Mouse (Mus musculus): ENCODE results near the gene Alpi. TPM values are rescaled to one million over a fixed set of nuclear protein-coding genes. Genes with fewer than 3 reads are reported as not detected.

Alpi gene
- total RNA-seq (2014; fragmentation: Nextera tagmentation) (not detected in 2 replicates), total RNA-seq (2017) (not detected in 2 replicates)

DNA sequence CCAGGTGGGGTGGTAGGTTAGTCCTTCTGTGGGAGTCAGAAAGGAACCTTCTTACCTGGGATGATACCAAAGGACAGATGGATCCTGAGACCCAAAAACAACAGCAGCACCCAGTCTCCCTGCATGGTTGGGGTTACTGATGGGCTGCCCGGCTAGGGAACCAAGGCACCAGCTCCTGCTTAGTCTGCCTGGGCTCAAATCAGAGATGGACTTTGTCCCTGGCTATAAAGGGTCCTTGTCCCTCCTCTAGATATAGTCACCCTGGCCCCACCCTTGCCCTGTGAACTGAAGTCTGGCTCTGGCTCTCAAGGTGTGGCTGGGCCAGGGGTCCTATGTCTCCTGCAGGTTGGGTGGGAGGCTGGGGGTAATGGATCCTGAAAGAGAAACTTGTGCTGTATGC is at the start of gene Alpi:
Alpi (minus strand) TSS at position 196 of the 400 bp plus-strand sequence.
- ATAC-seq (replicated peaks; ENCODE audit: poor library complexity, severe bottlenecking) = no peak

DNA sequence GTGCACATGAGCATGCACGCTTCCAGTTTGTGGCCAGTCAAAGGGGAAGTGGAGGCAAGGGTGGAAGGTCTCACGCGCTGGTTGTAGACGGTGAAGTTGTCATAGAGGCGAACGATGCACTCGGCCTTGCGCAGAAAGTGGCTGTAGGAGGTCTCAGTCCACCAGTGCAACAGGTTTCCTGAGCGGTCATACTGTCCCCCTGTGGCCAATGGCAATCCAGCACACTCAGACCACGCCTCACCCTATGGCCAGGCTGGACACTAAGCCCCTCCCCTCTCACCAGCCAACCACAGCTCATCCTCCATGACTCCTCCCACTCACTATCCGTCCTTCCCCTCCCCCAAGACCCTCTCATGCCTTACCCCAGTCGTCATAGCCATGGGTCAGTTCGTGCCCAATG is 48.0 kb upstream of the Alpi start:
- ATAC-seq (replicated peaks; ENCODE audit: poor library complexity, severe bottlenecking) = peak; percentile 68

DNA sequence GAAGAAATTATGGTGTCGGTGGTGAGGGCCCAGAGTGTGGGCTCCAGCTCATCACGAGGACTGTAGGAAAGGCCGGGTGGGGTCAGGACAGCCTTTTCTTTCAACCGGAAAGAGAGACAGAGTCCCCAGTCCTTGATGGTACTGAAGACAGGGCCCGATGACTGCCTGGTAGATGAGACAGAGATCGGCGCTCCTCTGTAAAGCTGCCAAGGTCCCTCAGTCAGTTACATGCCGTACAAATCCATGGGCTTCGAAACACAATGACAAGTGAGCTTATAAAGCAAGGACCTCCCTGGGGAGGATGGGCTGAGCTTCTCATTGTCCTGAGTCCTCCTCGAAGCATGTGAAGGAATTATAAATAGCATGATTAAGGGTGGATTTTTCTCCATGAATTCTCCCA is 41.7 kb upstream of the Alpi start:
- no peak for ATAC-seq (replicated peaks; ENCODE audit: poor library complexity, severe bottlenecking)

DNA sequence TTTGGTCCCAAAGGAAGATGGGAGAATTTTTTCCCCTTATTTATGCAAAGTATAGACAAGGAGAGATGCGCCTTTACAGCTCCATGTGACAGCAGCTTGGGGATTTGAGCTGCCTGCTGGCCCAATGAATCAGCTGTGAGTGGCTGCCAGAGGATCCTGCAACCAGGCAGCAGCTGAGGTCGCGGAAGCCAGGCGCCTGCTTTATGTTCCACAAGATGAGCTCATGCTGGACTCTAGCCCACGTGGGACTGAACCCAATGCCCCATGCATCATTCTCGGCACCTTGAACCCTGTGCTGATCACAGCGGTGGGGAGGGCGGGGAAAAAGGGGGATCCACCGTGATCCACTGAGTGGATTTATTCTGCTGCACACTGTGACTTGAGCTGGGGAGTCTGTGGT is 41.0 kb upstream of the Alpi start:
- no peak for ATAC-seq (replicated peaks; ENCODE audit: poor library complexity, severe bottlenecking)

DNA sequence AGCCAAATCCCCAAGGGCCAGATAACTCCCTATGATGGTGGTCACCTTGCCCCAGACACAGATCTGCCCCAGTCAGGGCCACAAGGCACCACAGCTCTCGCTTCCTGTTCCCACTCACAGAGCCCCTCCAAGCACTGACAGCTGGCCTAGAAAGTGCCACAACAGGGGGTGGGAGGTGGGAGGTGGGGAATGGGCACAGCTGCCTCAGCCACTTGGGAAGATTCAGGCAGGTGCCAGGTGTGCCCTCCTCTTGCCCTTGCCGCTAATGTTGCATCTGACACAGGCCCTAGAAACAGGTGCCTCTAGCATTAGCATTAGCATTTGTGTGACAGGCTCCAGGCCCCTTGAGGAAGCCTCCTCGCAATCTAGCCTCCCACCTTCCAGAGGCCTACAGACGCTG is 40.1 kb upstream of the Alpi start:
- ATAC-seq (replicated peaks; ENCODE audit: poor library complexity, severe bottlenecking) = no peak

DNA sequence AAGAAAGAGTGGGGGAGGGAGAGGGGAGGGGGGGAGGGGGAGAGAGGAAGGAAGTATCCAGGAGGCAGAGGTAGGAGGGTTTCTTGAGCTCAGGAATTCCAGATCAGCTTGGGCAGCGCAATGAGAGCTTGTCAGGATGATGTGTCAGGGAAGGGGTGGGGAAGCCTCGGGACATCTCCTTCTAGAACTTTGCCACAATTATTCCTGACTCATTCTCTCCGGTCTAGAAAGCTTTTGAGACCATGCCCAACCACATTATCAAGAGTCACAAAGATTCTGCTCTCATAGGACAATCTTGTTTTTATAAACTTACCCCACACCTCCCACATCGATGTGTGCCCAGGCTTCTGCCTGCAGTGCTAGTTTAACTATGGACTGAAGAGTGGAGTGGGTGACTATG is 30.4 kb upstream of the Alpi start:
- no peak for ATAC-seq (replicated peaks; ENCODE audit: poor library complexity, severe bottlenecking)

DNA sequence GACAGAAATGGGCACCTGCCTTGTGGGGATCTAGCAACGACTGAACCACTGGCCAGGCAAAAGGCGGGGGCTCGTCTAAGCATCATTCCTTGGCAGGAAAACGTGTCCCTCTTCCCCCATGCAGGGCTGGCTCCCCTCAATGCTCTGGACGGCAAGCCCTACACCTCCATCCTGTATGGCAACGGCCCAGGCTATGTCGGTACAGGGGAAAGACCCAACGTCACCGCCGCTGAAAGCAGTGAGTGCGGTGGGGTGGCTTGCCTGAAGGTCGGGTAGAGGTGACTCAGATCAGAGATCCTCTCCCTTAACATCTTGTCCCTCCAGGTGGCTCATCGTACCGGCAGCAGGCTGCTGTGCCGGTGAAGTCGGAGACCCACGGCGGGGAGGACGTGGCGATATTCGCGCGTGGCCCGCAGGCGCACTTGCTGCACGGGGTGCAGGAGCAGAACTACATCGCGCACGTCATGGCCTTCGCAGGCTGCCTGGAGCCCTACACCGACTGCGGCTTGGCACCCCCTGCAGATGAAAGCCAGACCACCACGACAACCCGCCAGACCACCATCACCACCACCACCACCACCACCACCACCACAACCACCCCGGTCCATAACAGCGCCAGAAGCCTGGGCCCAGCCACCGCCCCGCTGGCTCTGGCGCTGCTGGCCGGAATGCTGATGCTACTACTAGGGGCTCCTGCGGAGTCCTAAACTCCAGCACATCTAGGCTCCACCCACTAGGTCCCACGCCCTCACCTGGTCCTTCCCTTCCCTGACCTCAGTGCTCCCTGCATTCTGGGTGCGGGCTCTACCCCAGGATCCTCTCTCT is 26.0 kb upstream of the Alpi start:
- ATAC-seq (replicated peaks; ENCODE audit: poor library complexity, severe bottlenecking) = peak; percentile 22; the same call in 1 of the 2 replicates

DNA sequence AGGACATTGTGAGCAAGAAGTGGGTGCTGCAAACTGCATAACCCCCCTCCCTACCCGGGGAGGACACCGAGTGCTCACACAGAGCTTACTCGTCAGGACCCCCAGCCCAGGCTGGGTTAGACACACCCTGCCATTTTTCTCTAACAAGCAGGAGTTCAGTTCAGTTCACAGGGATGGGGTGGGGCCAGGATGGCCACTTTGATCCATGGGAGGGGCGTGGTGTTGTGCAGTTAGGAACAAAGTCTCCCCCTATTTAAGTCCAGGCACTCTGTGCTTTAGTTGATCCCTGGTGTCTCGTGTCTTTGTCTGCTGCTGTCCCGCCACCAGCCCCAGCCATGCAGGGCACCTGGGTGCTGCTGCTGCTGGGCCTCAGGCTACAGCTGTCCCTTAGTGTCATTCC is 23.3 kb upstream of the Alpi start, which contains the start of gene Akp3:
Akp3 (plus strand) TSS at position 301 of the 400 bp plus-strand sequence.
- ATAC-seq (replicated peaks; ENCODE audit: poor library complexity, severe bottlenecking) = no peak

DNA sequence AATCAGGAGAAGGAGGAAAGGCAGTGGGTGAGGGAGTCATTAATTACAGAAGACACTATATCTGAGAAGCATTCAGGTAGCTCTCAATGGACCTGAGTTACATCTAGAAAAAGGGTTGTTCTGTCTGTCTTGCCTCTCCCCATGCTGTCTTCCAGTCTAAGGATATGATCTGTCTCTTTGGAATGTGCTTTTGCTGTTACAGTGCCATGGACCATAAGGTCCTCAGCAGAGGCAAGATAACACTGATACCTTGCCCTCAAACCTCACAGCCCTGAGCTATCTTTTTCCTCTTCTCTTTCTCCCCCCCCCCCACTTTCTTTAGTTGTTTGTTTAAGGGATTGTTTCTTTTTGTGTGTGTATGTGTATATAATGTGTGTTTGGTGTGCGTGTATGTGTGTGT is 13.4 kb upstream of the Alpi start:
- no peak for ATAC-seq (replicated peaks; ENCODE audit: poor library complexity, severe bottlenecking)

DNA sequence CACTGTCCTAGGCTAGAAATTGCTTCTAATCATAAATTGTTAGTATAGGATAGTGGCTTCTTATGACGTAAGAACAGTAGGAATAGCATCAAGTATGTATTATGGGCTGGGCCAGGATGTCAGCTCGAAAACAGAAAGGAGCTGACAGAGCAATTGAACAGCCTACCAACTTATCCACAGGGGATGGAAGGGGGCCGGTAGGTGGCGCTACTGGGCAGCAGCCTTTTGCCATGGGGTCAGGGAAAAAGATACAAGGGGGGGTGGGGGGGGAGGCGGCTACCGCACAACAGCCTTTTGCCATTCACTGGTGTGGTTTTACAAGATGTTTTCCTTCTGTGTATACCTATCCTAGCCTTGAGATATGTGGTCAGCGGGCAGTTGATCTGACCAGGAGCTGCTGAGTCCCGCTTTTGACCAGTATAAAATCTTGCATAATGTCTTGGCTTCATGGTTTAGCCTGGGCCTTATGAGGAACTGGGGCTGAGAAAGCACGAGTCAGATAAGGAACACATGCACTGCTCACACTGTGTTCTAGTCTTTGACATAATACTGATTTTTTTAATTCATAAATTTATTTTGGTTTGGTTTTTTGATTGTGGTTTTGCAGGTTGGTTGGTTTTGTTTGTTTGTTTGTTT is 10.4 kb upstream of the Alpi start:
- peak; percentile 86 for ATAC-seq (replicated peaks; ENCODE audit: poor library complexity, severe bottlenecking)

DNA sequence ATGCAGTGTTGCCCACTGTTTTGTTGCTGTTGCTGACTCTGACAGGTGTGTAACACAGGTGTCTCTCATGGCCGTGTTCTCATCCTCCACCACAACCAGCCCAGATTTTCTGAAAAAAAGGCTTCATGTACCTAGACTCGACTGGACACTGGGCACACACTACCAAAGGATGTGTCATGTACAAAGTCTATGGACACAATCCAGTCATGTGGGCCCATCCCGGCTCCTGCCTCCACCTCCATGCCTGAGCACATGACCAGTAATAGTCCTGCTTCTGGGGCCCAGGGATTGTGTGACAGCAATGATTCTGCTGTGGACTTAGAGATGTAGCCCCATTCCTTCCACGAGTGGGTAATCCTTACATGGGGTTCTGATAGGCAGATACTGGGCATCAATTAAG is 7.2 kb upstream of the Alpi start:
- no peak for ATAC-seq (replicated peaks; ENCODE audit: poor library complexity, severe bottlenecking)

DNA sequence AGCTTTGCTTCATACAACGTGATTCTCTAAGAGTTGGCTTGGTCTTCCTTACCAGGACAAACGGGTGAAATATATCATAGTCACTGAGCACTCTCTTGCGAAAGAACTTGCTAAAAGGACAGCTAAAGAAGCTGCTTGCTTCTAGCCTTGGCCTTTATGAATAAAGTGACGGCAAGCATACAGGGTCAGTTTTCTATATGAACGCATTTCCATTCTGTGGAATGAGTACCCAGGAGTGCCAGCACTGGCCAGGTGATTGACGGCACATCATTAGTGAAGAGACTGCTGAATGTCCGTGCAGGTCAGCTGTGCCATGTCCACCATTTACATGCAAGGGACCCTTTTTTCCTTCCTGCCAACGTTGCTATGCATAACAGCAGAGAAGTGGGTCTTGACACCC is 5.1 kb upstream of the Alpi start:
- ATAC-seq (replicated peaks; ENCODE audit: poor library complexity, severe bottlenecking) = no peak

DNA sequence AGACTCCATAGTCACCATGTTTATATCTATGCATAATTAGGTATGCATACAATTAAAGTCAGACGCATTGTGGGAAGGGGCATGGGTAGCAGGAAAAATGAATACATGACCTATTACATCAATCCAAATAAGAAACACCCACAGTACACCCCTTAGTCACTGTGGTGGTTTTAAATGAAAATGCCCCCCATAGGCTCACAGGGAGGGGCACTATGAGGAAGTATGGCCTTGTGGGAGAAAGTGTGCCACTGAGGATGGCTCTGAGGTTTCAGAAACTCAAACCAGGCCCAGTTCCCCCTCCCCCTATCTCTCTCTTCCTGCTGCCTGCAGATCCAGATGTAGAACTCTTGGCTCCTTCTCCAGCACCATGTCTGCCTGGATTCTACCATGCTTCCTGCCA is 2.5 kb upstream of the Alpi start:
- peak; percentile 79 for ATAC-seq (replicated peaks; ENCODE audit: poor library complexity, severe bottlenecking)

DNA sequence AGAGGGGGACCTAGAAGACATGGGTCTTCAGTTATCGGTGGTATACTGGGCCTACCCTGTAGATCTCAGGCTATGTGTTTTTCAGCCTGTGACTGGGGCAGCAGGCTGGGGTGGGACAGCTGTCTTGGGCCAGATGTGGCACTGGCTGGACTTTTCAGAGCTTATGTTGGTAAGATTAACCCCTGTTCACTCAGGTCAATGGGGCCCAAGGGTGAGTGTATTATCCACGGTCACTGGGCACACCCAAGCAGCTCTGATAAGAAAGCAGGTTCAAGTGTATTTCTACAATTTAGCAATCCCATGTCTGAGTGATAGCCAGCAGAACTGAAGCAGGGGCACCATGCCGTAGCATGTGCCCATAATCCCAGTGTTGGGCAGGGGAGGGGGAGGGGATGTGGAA is 708 bp upstream of the Alpi start:
- no peak for ATAC-seq (replicated peaks; ENCODE audit: poor library complexity, severe bottlenecking)

DNA sequence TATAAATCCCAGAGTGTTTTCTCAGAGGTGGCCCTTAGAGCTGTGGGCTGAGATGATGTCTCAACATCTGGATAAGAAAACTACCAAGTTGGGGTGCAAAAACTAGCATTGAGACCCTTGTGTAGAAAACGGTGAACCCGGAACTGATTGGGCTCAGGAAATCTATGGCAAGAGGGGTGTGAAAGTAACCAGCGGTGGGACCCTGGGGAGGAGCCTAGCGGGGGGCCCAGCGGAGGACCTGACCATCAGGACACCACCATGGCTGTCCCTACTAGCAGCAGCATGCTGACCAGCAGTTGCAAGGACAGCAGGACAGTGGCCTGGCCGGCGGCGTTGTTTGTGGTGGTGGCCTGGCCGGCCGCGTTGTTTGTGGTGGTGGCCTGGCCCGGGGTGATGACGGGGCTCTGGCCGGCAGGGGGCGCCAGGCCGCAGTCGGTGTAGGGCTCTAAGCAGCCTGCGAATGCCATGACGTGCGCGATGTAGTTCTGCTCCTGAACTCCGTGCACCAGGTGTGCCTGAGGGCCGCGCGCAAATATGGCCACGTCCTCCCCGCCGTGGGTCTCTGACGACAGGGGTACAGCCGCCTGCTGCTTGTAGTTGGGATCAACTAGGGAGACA is 2.9 kb downstream of the Alpi start:
- peak; percentile 91 for ATAC-seq (replicated peaks; ENCODE audit: poor library complexity, severe bottlenecking)

DNA sequence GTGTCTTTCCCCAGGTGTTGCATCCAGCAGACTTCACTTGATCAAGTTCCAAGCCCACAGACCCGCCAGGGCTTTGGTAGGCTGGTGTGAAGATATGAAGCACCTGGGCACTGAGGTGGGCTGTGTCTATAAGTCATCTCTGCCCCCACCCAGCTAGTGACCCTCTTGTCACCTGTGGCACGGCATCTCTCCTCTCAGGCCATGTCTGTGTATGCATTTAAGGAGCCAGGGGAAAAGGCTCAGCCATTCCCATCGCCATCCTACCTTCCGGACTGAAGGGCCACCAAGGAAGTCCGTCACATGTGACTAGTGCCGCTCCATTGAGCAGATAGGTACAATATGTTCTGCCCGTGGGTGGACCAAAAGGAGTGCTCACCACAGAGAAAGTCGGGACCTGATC is 5.8 kb downstream of the Alpi start:
- ATAC-seq (replicated peaks; ENCODE audit: poor library complexity, severe bottlenecking) = no peak

DNA sequence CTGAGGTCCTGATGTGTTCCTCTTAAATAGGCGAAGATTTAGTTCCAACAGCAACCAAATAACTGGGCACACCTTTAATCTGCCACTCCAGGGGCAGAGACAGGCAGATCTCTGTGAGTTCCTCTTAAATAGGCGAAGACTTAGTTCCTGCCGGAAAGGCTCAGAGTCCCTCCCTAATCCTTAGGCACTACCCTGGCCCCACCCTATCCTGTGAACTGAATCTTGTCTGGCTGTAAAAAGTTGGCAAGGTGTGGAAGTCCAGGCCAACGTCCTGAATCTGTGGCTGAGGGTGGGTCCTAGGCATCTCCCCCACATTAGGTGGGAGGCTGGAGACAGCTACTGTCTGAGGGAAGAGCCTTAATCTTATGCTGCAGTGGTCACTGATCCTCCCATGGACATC is 11.6 kb downstream of the Alpi start, which contains the start of gene Alppl2:
Alppl2 (minus strand) TSS at position 101 of the 400 bp plus-strand sequence.
- ATAC-seq (replicated peaks; ENCODE audit: poor library complexity, severe bottlenecking) = no peak

DNA sequence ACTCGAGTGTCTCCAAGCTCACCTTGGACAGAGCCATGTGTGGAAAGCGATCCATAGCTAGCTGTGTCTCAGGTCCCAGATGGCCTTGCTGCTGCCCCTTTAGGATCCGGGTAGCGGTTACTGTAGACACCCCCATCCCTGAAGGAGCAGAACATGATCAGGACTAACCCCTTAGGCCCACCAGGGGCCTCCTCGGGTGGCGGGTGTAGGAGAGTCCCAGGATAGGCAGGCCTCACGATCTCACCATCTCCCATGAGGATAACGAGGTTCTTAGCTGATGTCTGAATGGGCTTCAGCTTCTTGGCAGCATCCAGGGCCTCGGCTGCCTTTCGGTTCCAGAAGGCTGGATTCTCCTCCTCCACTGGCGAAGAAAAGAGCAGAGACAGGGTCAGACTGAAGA is 12.2 kb downstream of the Alpi start:
- no peak for ATAC-seq (replicated peaks; ENCODE audit: poor library complexity, severe bottlenecking)

DNA sequence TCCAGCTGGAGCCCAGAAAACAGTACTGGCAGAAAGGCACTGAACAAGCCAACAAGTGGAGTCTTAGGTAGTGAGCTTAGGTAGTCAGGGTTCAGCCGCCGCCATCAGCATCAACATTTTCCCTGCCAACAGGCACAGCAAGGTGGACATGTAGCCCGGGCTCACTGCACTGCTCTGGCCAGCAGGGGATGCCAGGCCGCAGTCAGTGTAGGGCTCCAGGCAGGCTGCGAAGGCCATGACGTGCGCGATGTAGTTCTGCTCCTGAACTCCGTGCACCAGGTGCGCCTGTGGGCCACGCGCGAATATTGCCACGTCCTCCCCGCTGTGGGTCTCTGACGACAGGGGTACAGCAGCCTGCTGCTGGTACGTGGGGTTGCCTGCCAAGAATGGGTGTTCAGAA is 14.4 kb downstream of the Alpi start:
- 0 out of 2 replicates have a peak, but pooled peaks have one; percentile 30 for ATAC-seq (replicated peaks; ENCODE audit: poor library complexity, severe bottlenecking)

DNA sequence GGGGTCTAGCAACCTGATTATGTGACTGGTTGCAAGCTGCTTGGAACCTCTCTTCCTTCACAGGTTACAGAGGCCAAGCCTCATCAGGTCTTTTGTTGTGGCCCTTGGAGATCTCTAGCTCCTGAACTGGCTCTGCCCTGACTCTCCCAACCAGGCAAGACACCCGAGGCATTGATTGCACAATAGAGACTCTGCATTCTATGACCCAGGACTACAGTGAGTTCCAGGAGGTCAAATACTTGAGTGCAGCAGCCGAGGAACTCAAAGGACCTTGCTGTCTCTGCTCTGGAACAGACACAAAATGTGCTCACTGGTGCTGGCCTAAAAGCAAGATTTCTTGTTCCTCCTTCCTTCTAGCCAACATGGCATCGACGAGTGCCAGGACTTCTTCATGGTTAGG is 15.2 kb downstream of the Alpi start:
- no peak for ATAC-seq (replicated peaks; ENCODE audit: poor library complexity, severe bottlenecking)

DNA sequence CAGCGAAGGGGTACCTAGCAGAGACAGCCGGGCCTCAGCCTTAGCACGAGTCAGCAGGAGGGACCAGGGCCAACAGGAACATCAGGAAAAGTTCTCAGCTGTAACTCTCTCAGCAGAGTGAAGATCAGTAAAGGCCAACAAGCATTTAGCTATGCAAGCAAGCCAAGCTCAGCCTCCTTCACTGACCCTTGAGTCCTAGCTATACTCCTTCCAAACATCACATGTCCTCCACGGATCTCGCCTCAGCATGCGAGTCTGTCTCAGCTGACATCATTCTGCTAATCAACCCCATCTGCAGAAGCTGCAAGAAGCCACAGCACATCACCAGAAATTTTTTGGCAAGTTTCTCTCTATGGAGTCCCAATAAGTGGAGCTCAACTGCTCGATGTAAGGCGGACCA is 27.6 kb downstream of the Alpi start:
- ATAC-seq (replicated peaks; ENCODE audit: poor library complexity, severe bottlenecking) = no peak

Data from granulocyte monocyte progenitor cell, adult 5-6 weeks (primary cell).